ENCODE assay signal across 8 mouse cellular contexts in genomic region chr7:126039247-126039835, GRCm38 (mm10). TPM values are rescaled to one million over a fixed set of nuclear protein-coding genes. Genes with fewer than 3 reads are reported as not detected.
A peak's percentile ranks its signal among the peaks of the same experiment; 100 is the strongest.
DNase-seq lines count a peak whose midpoint lies in the region; ATAC-seq and TF ChIP-seq lines count a peak whose summit lies in the region.

No protein-coding gene starts in this region.

- TF ChIP-seq CTCF in heart, adult 2 months (IDR thresholded peaks at IDR 0.05): no peak

- H3K27ac ChIP-seq in heart, embryonic 11.5 days (ENCODE audit: low read depth, low read length): peak overlapping the region; percentile 69; the same call in 1 of the 2 replicates
- H3K27ac ChIP-seq in heart, adult 2 months: no peak overlapping the region
- peak overlapping the region; percentile 90 for H3K27ac ChIP-seq in hindbrain, embryonic 14.5 days
- H3K27ac ChIP-seq in midbrain, embryonic 11.5 days (ENCODE audit: low read depth, low read length): peak overlapping the region; percentile 3; the same call in 1 of the 2 replicates

- TF ChIP-seq EP300 in heart, adult 2 months (IDR thresholded peaks at IDR 0.05; ENCODE audit: insufficient read depth, low read depth, low read length): no peak

- intact Hi-C loops in heart, adult 2 months (cut with DNase I): no loop called here

- no peaks in the 10 kb centered on the region for H3K27me3 ChIP-seq in heart, embryonic 11.5 days (ENCODE audit: control insufficient read depth, insufficient read depth, low read length)
- H3K27me3 ChIP-seq in heart, adult 2 months (ENCODE audit: control insufficient read depth, insufficient read depth, low read length): no peaks in the 10 kb centered on the region
- no peaks in the 10 kb centered on the region for H3K27me3 ChIP-seq in hindbrain, embryonic 14.5 days (ENCODE audit: control insufficient read depth, insufficient read depth, low read length)
- H3K27me3 ChIP-seq in midbrain, embryonic 11.5 days (ENCODE audit: control insufficient read depth, insufficient read depth, low read length): no peaks in the 10 kb centered on the region

- 70% methylated on average over 5 of the region's 5 CpGs for WGBS in heart, embryonic 11.5 days (ENCODE audit: insufficient replicate concordance)
- WGBS in heart, adult 2 months: 82% methylated on average over 5 of the region's 5 CpGs
- WGBS in hindbrain, embryonic 14.5 days: 73% methylated on average over 5 of the region's 5 CpGs
- 89% methylated on average over 5 of the region's 5 CpGs for WGBS in midbrain, embryonic 11.5 days

- H3K4me3 ChIP-seq in heart, embryonic 11.5 days (ENCODE audit: low read depth, low read length): no peak overlapping the region
- H3K4me3 ChIP-seq in heart, adult 2 months: no peak overlapping the region
- no peak overlapping the region for H3K4me3 ChIP-seq in hindbrain, embryonic 14.5 days (replicated peaks; ENCODE audit: low read length)
- H3K4me3 ChIP-seq in midbrain, embryonic 11.5 days (ENCODE audit: low read depth, low read length): no peak overlapping the region

- H3K36me3 ChIP-seq in heart, embryonic 11.5 days (ENCODE audit: control insufficient read depth, insufficient read depth, low read length): no peaks in the 10 kb centered on the region
- no peaks in the 10 kb centered on the region for H3K36me3 ChIP-seq in heart, adult 2 months (ENCODE audit: control insufficient read depth, insufficient read depth, low read length)
- no peaks in the 10 kb centered on the region for H3K36me3 ChIP-seq in hindbrain, embryonic 14.5 days (replicated peaks; ENCODE audit: control insufficient read depth, insufficient read depth)
- no peaks in the 10 kb centered on the region for H3K36me3 ChIP-seq in midbrain, embryonic 11.5 days (ENCODE audit: control insufficient read depth, insufficient read depth, low read length)

- no peaks in the 10 kb centered on the region for H3K79me2 ChIP-seq in heart, adult 2 months (replicated peaks; ENCODE audit: control insufficient read depth, insufficient read depth, low read length)

- no peak for ATAC-seq in heart, embryonic 11.5 days (replicated peaks; ENCODE audit: insufficient number of reproducible peaks, low FRiP score, low TSS enrichment)
- ATAC-seq in hindbrain, embryonic 14.5 days (ENCODE audit: low FRiP score): peak; percentile 29; the same call in 1 of the 2 replicates
- ATAC-seq in midbrain, embryonic 11.5 days (ENCODE audit: low FRiP score): peak; percentile 49

- H3K4me1 ChIP-seq in heart, embryonic 11.5 days (ENCODE audit: control insufficient read depth, insufficient read depth, low read length): peaks cover 41% of the 10 kb centered on the region
- H3K4me1 ChIP-seq in heart, adult 2 months (ENCODE audit: control insufficient read depth, insufficient read depth, low read length): peaks cover 3% of the 10 kb centered on the region
- H3K4me1 ChIP-seq in hindbrain, embryonic 14.5 days (replicated peaks; ENCODE audit: control insufficient read depth, insufficient read depth, low read length): peaks cover 18% of the 10 kb centered on the region
- peaks cover 13% of the 10 kb centered on the region for H3K4me1 ChIP-seq in midbrain, embryonic 11.5 days (ENCODE audit: control insufficient read depth, insufficient read depth, low read length)

- TF ChIP-seq POLR2A in heart, adult 2 months (IDR thresholded peaks at IDR 0.05; ENCODE audit: insufficient read depth, low read depth, low read length): no peak

- no peak overlapping the region; the same call in 1 of the 2 replicates for H3K4me2 ChIP-seq in heart, embryonic 11.5 days
- peak overlapping the region; percentile 30 for H3K4me2 ChIP-seq in hindbrain, embryonic 14.5 days (replicated peaks)
- H3K4me2 ChIP-seq in midbrain, embryonic 11.5 days: no peak overlapping the region

- DNase-seq in heart, adult 2 months: no peak
- DNase-seq in c-Kit-positive CD71-positive TER-119-positive erythroid progenitor cells, embryonic 14.5 days (ENCODE audit: low spot score): peak; percentile 91
- no peak for DNase-seq in hindbrain, embryonic 14.5 days (ENCODE audit: low spot score)
- no peak for DNase-seq in midbrain, embryonic 11.5 days (ENCODE audit: low spot score, missing footprints)
- no peak for DNase-seq in natural killer cell, adult 2 months (ENCODE audit: low spot score in 2 of 2)
- no peak for DNase-seq in kidney, postnatal 36 days
- no peak for DNase-seq in kidney, adult 8-10 months

- no peaks in the 10 kb centered on the region for H3K9me3 ChIP-seq in heart, embryonic 11.5 days (replicated peaks; ENCODE audit: control insufficient read depth, low read length)
- H3K9me3 ChIP-seq in hindbrain, embryonic 14.5 days (ENCODE audit: control insufficient read depth, low read length): no peaks in the 10 kb centered on the region
- no peaks in the 10 kb centered on the region for H3K9me3 ChIP-seq in midbrain, embryonic 11.5 days (ENCODE audit: control insufficient read depth, low read length)

- 0 out of 2 replicates have a peak overlapping the region, but pooled peaks have one; percentile 4 for H3K9ac ChIP-seq in heart, embryonic 11.5 days (ENCODE audit: low read depth, low read length)
- H3K9ac ChIP-seq in heart, adult 2 months (ENCODE audit: low read depth, low read length): no peak overlapping the region
- peak overlapping the region; percentile 50 for H3K9ac ChIP-seq in hindbrain, embryonic 14.5 days
- H3K9ac ChIP-seq in midbrain, embryonic 11.5 days (ENCODE audit: low read length): no peak overlapping the region

RNA-seq across cellular contexts. Expression of gene Gsg1l, which starts 42.9 kb away (rescaled TPM):
- polyA plus RNA-seq in heart, embryonic 11.5 days (2014; fragmentation: Nextera tagmentation; extraction: Ambion mirVana): 6.4 and 9.1 TPM in 2 replicates
- 10 to 100 TPM; 10.5 to 12.6 TPM for total RNA-seq in heart, adult 2 months (2021)
- polyA plus RNA-seq in heart, adult 2 months (2012; rRNA removed): 11.3 and 20.2 TPM in 2 replicates
- polyA plus RNA-seq in hindbrain, embryonic 14.5 days (2014; fragmentation: Nextera tagmentation; extraction: Ambion mirVana): 11.2 and 16.2 TPM in 2 replicates
- 1.7 and 2.1 TPM in 2 replicates for polyA plus RNA-seq in midbrain, embryonic 11.5 days (2014; fragmentation: Nextera tagmentation; extraction: Ambion mirVana)

Comparison
In these comparisons a context has a peak if more than half of its experiments do, and no peak if none do; other contexts are left out.
1. H3K9ac ChIP-seq: peak in heart, embryonic 11.5 days (single experiment) and hindbrain, embryonic 14.5 days (single experiment); none in heart, adult 2 months (single experiment) and midbrain, embryonic 11.5 days (single experiment).